Mouse (Mus musculus) midbrain, embryonic 15.5 days (tissue): Measurements from ENCODE around the gene Cd180. TPM values are rescaled to one million over a fixed set of nuclear protein-coding genes. Genes with fewer than 3 reads are reported as not detected.

Experiments
- ATAC-seq: fragments of 200-750 bp; cut with Nextera tagmentation; replicated peaks from 2 replicates; pipeline ENCODE4 v1.8.0; 2017; ENCODE audit warnings: moderate TSS enrichment
- H3K27ac ChIP-seq: fragments of 300-500 bp; sonication (generic); 2 replicates; pipeline ENCODE4 v1.5.1; 2015; ENCODE audit warnings: mild to moderate bottlenecking, inconsistent platforms
- H3K27me3 ChIP-seq: fragments of 300-500 bp; sonication (generic); replicated peaks from 2 replicates; pipeline ENCODE4 v1.6.1; 2015; ENCODE audit warnings: inconsistent platforms
- H3K36me3 ChIP-seq: fragments of 300-500 bp; sonication (generic); replicated peaks from 2 replicates; pipeline ENCODE4 v1.6.1; 2015; ENCODE audit warnings: inconsistent platforms
- H3K4me1 ChIP-seq: fragments of 300-500 bp; sonication (generic); 2 replicates; pipeline ENCODE4 v1.6.1; 2015; ENCODE audit warnings: inconsistent platforms
- H3K4me2 ChIP-seq: fragments of 300-500 bp; sonication (generic); 2 replicates; pipeline ENCODE4 v1.6.1; 2015; ENCODE audit warnings: inconsistent platforms, mild to moderate bottlenecking, moderate library complexity
- H3K4me3 ChIP-seq: fragments of 300-500 bp; sonication (generic); 2 replicates; pipeline ENCODE4 v1.5.1; 2015; ENCODE audit warnings: mild to moderate bottlenecking, inconsistent platforms
- H3K9ac ChIP-seq: fragments of 300-500 bp; sonication (generic); 2 replicates; pipeline ENCODE4 v1.6.1; 2015; ENCODE audit warnings: mild to moderate bottlenecking, inconsistent platforms
- H3K9me3 ChIP-seq: fragments of 300-500 bp; sonication (generic); 2 replicates; pipeline ENCODE4 v1.6.1; 2016; ENCODE audit warnings: inconsistent platforms
- WGBS: fragments of 180-500 bp; shearing (Covaris S2); methylation state at CpG from one replicate; pipeline ENCODE4 v1.1.7; 2015; ENCODE audit warnings: mixed read lengths; 5-methylcytosine and 5-hydroxymethylcytosine counted together
- polyA plus RNA-seq: library from polyadenylated mRNA; unstranded; fragments of >200 nt; fragmentation: Nextera tagmentation; extraction: Ambion mirVana; gene quantifications from 2 replicates; pipeline ENCODE4 v1.2.1, GENCODE M21; 2015

Cd180 gene
- polyA plus RNA-seq, 1 experiment from 2014 or later: 0.28 TPM

GRCm38 (mm10) chr13:102773169-102773568 is 79.8 kb downstream of the Cd180 start:
- WGBS: 91% methylated on average over 9 of the region's 9 CpGs
- H3K9ac ChIP-seq: no peak overlapping the region
- H3K9me3 ChIP-seq: no peaks in the 10 kb centered on the region
- no peak overlapping the region for H3K27ac ChIP-seq
- H3K4me2 ChIP-seq: no peak overlapping the region
- peaks cover 3% of the 10 kb centered on the region; the same call in 1 of the 2 replicates for H3K4me1 ChIP-seq
- no peak for ATAC-seq
- H3K36me3 ChIP-seq: no peaks in the 10 kb centered on the region
- no peaks in the 10 kb centered on the region for H3K27me3 ChIP-seq
- no peak overlapping the region for H3K4me3 ChIP-seq

- H3K27ac ChIP-seq: no peak overlapping the region
- no peaks in the 10 kb centered on the region for H3K36me3 ChIP-seq
- no peaks in the 10 kb centered on the region for H3K27me3 ChIP-seq
- 55% methylated on average over 7 of the region's 7 CpGs for WGBS
- H3K9ac ChIP-seq: no peak overlapping the region
- no peak for ATAC-seq
- no peaks in the 10 kb centered on the region for H3K9me3 ChIP-seq
- no peak overlapping the region for H3K4me2 ChIP-seq
- no peaks in the 10 kb centered on the region for H3K4me1 ChIP-seq
- H3K4me3 ChIP-seq: no peak overlapping the region
These were observed 81.4 kb downstream of the Cd180 start for GRCm38 (mm10) chr13:102774786-102775201.

GRCm38 (mm10) chr13:102775506-102775905 is 82.1 kb downstream of the Cd180 start:
- Histone ChIP-seq H3K9me3 (no peaks in the 10 kb centered on the region), H3K4me2 (no peak overlapping the region), H3K4me3 (no peak overlapping the region), H3K4me1 (no peaks in the 10 kb centered on the region), H3K27me3 (no peaks in the 10 kb centered on the region), H3K9ac (no peak overlapping the region), H3K27ac (no peak overlapping the region), H3K36me3 (no peaks in the 10 kb centered on the region)
- ATAC-seq: no peak
- WGBS: 75% methylated on average over 6 of the region's 6 CpGs

- Histone ChIP-seq H3K27me3 (no peaks in the 10 kb centered on the region), H3K27ac (no peak overlapping the region), H3K4me2 (no peak overlapping the region), H3K4me1 (no peaks in the 10 kb centered on the region), H3K9me3 (no peaks in the 10 kb centered on the region), H3K36me3 (no peaks in the 10 kb centered on the region), H3K9ac (no peak overlapping the region), H3K4me3 (no peak overlapping the region)
- ATAC-seq: no peak
- 98% methylated on average over 3 of the region's 3 CpGs for WGBS
These were observed 85.5 kb downstream of the Cd180 start for GRCm38 (mm10) chr13:102778859-102779258.

- no peak overlapping the region for H3K4me3 ChIP-seq
- no peak for ATAC-seq
- H3K36me3 ChIP-seq: no peaks in the 10 kb centered on the region
- 95% methylated on average over 3 of the region's 3 CpGs for WGBS
- H3K4me1 ChIP-seq: no peaks in the 10 kb centered on the region
- H3K4me2 ChIP-seq: no peak overlapping the region
- H3K27ac ChIP-seq: no peak overlapping the region
- H3K9me3 ChIP-seq: no peaks in the 10 kb centered on the region
- no peak overlapping the region for H3K9ac ChIP-seq
- H3K27me3 ChIP-seq: no peaks in the 10 kb centered on the region
These were observed 85.9 kb downstream of the Cd180 start for GRCm38 (mm10) chr13:102779275-102779674.

GRCm38 (mm10) chr13:102783531-102784310 is 90.4 kb downstream of the Cd180 start:
- H3K9ac ChIP-seq: no peak overlapping the region
- WGBS: 73% methylated on average over 7 of the region's 7 CpGs
- no peak for ATAC-seq

GRCm38 (mm10) chr13:102786666-102787230 is 93.4 kb downstream of the Cd180 start:
- Histone ChIP-seq H3K9ac (no peak overlapping the region), H3K4me1 (no peaks in the 10 kb centered on the region), H3K27me3 (no peaks in the 10 kb centered on the region), H3K36me3 (no peaks in the 10 kb centered on the region), H3K27ac (no peak overlapping the region), H3K4me2 (no peak overlapping the region), H3K9me3 (no peaks in the 10 kb centered on the region), H3K4me3 (no peak overlapping the region)
- 89% methylated on average over 10 of the region's 10 CpGs for WGBS
- ATAC-seq: no peak

More at GRCm38 (mm10) chr13:102783531-102784310, 90.4 kb downstream of the Cd180 start:
- Histone ChIP-seq H3K9me3 (no peaks in the 10 kb centered on the region), H3K4me1 (no peaks in the 10 kb centered on the region), H3K27me3 (no peaks in the 10 kb centered on the region), H3K36me3 (no peaks in the 10 kb centered on the region), H3K4me2 (no peak overlapping the region), H3K27ac (no peak overlapping the region), H3K4me3 (no peak overlapping the region)
